Comparison of ENCODE assay signal across 22 mouse cellular contexts in genomic region chr1:97934940-97935339, GRCm38 (mm10).
"Had no signal": no experiment of that assay in that cellular context is flagged by ENCODE, and none has a peak within 500 bp of the region (broad histone marks: within the 10 kb centered on the region; RNA-seq: fewer than 3 reads in every experiment).

No protein-coding gene starts in this region.

- H3K27ac ChIP-seq: limb, embryonic 12.5 days; limb, embryonic 15.5 days; liver, embryonic 14.5 days; macrophage; midbrain, embryonic 12.5 days; neural tube, embryonic 13.5 days; stomach, embryonic 15.5 days had no signal

- H3K36me3 ChIP-seq: limb, embryonic 12.5 days; limb, embryonic 15.5 days; midbrain, embryonic 12.5 days; neural tube, embryonic 13.5 days; stomach, embryonic 15.5 days had no signal

- ATAC-seq: liver, postnatal 0 days; lung, postnatal 0 days; midbrain, embryonic 16.5 days had no signal

- H3K27me3 ChIP-seq: limb, embryonic 12.5 days; limb, embryonic 15.5 days; midbrain, embryonic 12.5 days; neural tube, embryonic 13.5 days; stomach, embryonic 15.5 days had no signal

- H3K4me3 ChIP-seq: limb, embryonic 12.5 days; limb, embryonic 15.5 days; midbrain, embryonic 12.5 days; myocyte; neural tube, embryonic 13.5 days; stomach, embryonic 15.5 days had no signal

- H3K9ac ChIP-seq: limb, embryonic 12.5 days; limb, embryonic 15.5 days; liver, embryonic 14.5 days; liver, postnatal 0 days; lung, embryonic 14.5 days; midbrain, embryonic 12.5 days; neural tube, embryonic 13.5 days; stomach, embryonic 15.5 days had no signal

- DNase-seq: kidney, adult 18-20 months; kidney, adult 9 months; kidney, postnatal 14 days; kidney, postnatal 4 days; liver, postnatal 0 days; lung, embryonic 14.5 days; right cerebral cortex, adult 18-20 months; right cerebral cortex, postnatal 14 days; right cerebral cortex, postnatal 4 days; spleen, adult 18-20 months; thymus, postnatal 25 days had no signal

- H3K9me3 ChIP-seq: limb, embryonic 12.5 days; limb, embryonic 15.5 days; midbrain, embryonic 12.5 days; neural tube, embryonic 13.5 days; stomach, embryonic 15.5 days had no signal

- H3K4me2 ChIP-seq: limb, embryonic 12.5 days; limb, embryonic 15.5 days; liver, embryonic 11.5 days; lung, embryonic 14.5 days; midbrain, embryonic 12.5 days; neural tube, embryonic 13.5 days; stomach, embryonic 15.5 days had no signal

- H3K4me1 ChIP-seq: limb, embryonic 12.5 days; limb, embryonic 15.5 days had no signal
